Mouse (Mus musculus) kidney, embryonic 14.5 days (tissue): ENCODE measurements around the gene Plcl1. TPM values are rescaled to one million over a fixed set of nuclear protein-coding genes. Genes with fewer than 3 reads are reported as not detected.

Source experiments
- ATAC-seq: fragments of 200-750 bp; cut with Nextera tagmentation; 2 replicates; pipeline ENCODE4 v1.8.0; 2017; ENCODE audit warnings: moderate number of reproducible peaks, mild to moderate bottlenecking, moderate TSS enrichment, moderate library complexity; ENCODE audit not compliant: low FRiP score, low TSS enrichment
- H3K27ac ChIP-seq: fragments of 300-500 bp; sonication (generic); 2 replicates; pipeline ENCODE4 v1.5.1; 2014; ENCODE audit warnings: low read depth, mild to moderate bottlenecking, low read length, moderate library complexity, mixed read lengths
- H3K27me3 ChIP-seq: fragments of 300-500 bp; sonication (generic); 2 replicates; pipeline ENCODE4 v1.6.1; 2014; ENCODE audit warnings: mild to moderate bottlenecking, low read length; ENCODE audit not compliant: control insufficient read depth, insufficient read depth
- H3K36me3 ChIP-seq: fragments of 300-500 bp; sonication (generic); 2 replicates; pipeline ENCODE4 v1.6.1; 2014; ENCODE audit warnings: low read length, mixed read lengths; ENCODE audit not compliant: control insufficient read depth, insufficient read depth
- H3K4me1 ChIP-seq: fragments of 300-500 bp; sonication (generic); 2 replicates; pipeline ENCODE4 v1.6.1; 2014; ENCODE audit warnings: low read length, mixed read lengths; ENCODE audit not compliant: control insufficient read depth, insufficient read depth
- H3K4me2 ChIP-seq: fragments of 300-500 bp; sonication (generic); replicated peaks from 2 replicates; pipeline ENCODE4 v1.6.1; 2014; ENCODE audit warnings: low read depth, mild to moderate bottlenecking, low read length
- H3K4me3 ChIP-seq: fragments of 300-500 bp; sonication (generic); 2 replicates; pipeline ENCODE4 v1.5.1; 2014; ENCODE audit warnings: mild to moderate bottlenecking, low read length
- H3K9ac ChIP-seq: fragments of 300-500 bp; sonication (generic); 2 replicates; pipeline ENCODE4 v1.6.1; 2014; ENCODE audit warnings: low read depth, mild to moderate bottlenecking, low read length, moderate library complexity
- H3K9me3 ChIP-seq: fragments of 300-500 bp; sonication (generic); 2 replicates; pipeline ENCODE4 v1.6.1; 2016; ENCODE audit warnings: low read length; ENCODE audit not compliant: control insufficient read depth
- WGBS: fragments of 180-500 bp; shearing (Covaris S2); extraction: QIAGEN DNeasy Blood & Tissue Kit; methylation state at CpG from one replicate; pipeline ENCODE4 v1.1.7; 2014; 5-methylcytosine and 5-hydroxymethylcytosine counted together
- polyA plus RNA-seq: library from polyadenylated mRNA; unstranded; fragments of >200 nt; fragmentation: Nextera tagmentation; extraction: Ambion mirVana; gene quantifications from 2 replicates; pipeline ENCODE4 v1.2.1, GENCODE M21; 2014

Plcl1 gene
- polyA plus RNA-seq, 1 experiment from 2014 or later, result 5.7 TPM

GRCm38 (mm10) chr1:55755742-55756141, 350.0 kb downstream of the Plcl1 start:
- no peaks in the 10 kb centered on the region for H3K36me3 ChIP-seq
- H3K27ac ChIP-seq, result no peak overlapping the region
- no peak overlapping the region for H3K4me2 ChIP-seq
- no peaks in the 10 kb centered on the region for H3K27me3 ChIP-seq
- no peak overlapping the region for H3K4me3 ChIP-seq
- WGBS, result 66% methylated on average over 10 of the region's 10 CpGs
- ATAC-seq, result no peak
- no peak overlapping the region for H3K9ac ChIP-seq
- no peaks in the 10 kb centered on the region for H3K4me1 ChIP-seq
- no peaks in the 10 kb centered on the region for H3K9me3 ChIP-seq

GRCm38 (mm10) chr1:55762284-55762683, 356.6 kb downstream of the Plcl1 start:
- H3K4me1 ChIP-seq, result no peaks in the 10 kb centered on the region
- H3K27me3 ChIP-seq, result no peaks in the 10 kb centered on the region
- no peaks in the 10 kb centered on the region for H3K36me3 ChIP-seq
- no peak overlapping the region for H3K4me3 ChIP-seq
- H3K27ac ChIP-seq, result no peak overlapping the region
- no peaks in the 10 kb centered on the region for H3K9me3 ChIP-seq
- no peak for ATAC-seq
- H3K9ac ChIP-seq, result no peak overlapping the region
- 86% methylated on average over 5 of the region's 5 CpGs for WGBS
- H3K4me2 ChIP-seq, result no peak overlapping the region

GRCm38 (mm10) chr1:55763171-55763570, 357.4 kb downstream of the Plcl1 start:
- H3K36me3 ChIP-seq, result no peaks in the 10 kb centered on the region
- H3K27ac ChIP-seq, result no peak overlapping the region
- no peak overlapping the region for H3K4me3 ChIP-seq
- no peaks in the 10 kb centered on the region for H3K27me3 ChIP-seq
- WGBS, result 85% methylated on average over 2 of the region's 2 CpGs
- H3K9ac ChIP-seq, result no peak overlapping the region
- H3K4me1 ChIP-seq, result no peaks in the 10 kb centered on the region
- ATAC-seq, result no peak
- no peak overlapping the region for H3K4me2 ChIP-seq
- no peaks in the 10 kb centered on the region for H3K9me3 ChIP-seq

GRCm38 (mm10) chr1:55766743-55767142, 361.0 kb downstream of the Plcl1 start:
- Histone ChIP-seq H3K9ac (no peak overlapping the region), H3K4me2 (no peak overlapping the region), H3K27ac (no peak overlapping the region), H3K9me3 (no peaks in the 10 kb centered on the region), H3K36me3 (no peaks in the 10 kb centered on the region), H3K27me3 (no peaks in the 10 kb centered on the region), H3K4me1 (no peaks in the 10 kb centered on the region), H3K4me3 (no peak overlapping the region)
- ATAC-seq, result no peak
- 54% methylated on average over 1 of the region's 1 CpGs for WGBS

GRCm38 (mm10) chr1:55770072-55770785, 364.5 kb downstream of the Plcl1 start:
- Histone ChIP-seq H3K27me3 (no peaks in the 10 kb centered on the region), H3K4me1 (no peaks in the 10 kb centered on the region), H3K36me3 (no peaks in the 10 kb centered on the region), H3K9ac (no peak overlapping the region), H3K9me3 (no peaks in the 10 kb centered on the region), H3K27ac (no peak overlapping the region), H3K4me3 (no peak overlapping the region), H3K4me2 (no peak overlapping the region)
- ATAC-seq, result no peak

- H3K27me3 ChIP-seq, result no peaks in the 10 kb centered on the region
- 65% methylated on average over 6 of the region's 6 CpGs for WGBS
Measured at GRCm38 (mm10) chr1:55792817-55793216, 387.1 kb downstream of the Plcl1 start.

More at GRCm38 (mm10) chr1:55792817-55793216, 387.1 kb downstream of the Plcl1 start:
- Histone ChIP-seq H3K4me1 (no peaks in the 10 kb centered on the region), H3K9me3 (no peaks in the 10 kb centered on the region), H3K4me3 (no peak overlapping the region), H3K27ac (no peak overlapping the region), H3K9ac (no peak overlapping the region), H3K36me3 (no peaks in the 10 kb centered on the region), H3K4me2 (no peak overlapping the region)
- no peak for ATAC-seq

Other genes with a start within 250 kb of the Plcl1 start
- gene Rftn2, start 179.1 kb upstream of the Plcl1 start, polyA plus RNA-seq, result 4.8 and 6.6 TPM in 2 replicates
- gene Mars2, start 168.7 kb upstream of the Plcl1 start, polyA plus RNA-seq, result 2.1 and 2.4 TPM in 2 replicates
- gene Boll, start 42.5 kb upstream of the Plcl1 start, polyA plus RNA-seq, result 0.51 and 0.72 TPM in 2 replicates